Mouse (Mus musculus) limb, embryonic 14.5 days (tissue): ENCODE data around the gene Sorcs1. TPM values are rescaled to one million over a fixed set of nuclear protein-coding genes. Genes with fewer than 3 reads are reported as not detected.

ENCODE experiments used
- ATAC-seq: fragments of 200-750 bp; cut with Nextera tagmentation; 2 replicates; pipeline ENCODE4 v1.8.0; 2017; ENCODE audit warnings: low read depth, moderate number of reproducible peaks, moderate TSS enrichment; ENCODE audit not compliant: low FRiP score
- DNase-seq: peaks from one replicate; pipeline ENCODE4 v3.0.0-alpha.2; 2015; ENCODE audit warnings: low spot score
- H3K27ac ChIP-seq: fragments of 300-500 bp; sonication (generic); replicated peaks from 2 replicates; pipeline ENCODE4 v1.5.1; 2014; ENCODE audit warnings: low read depth, mild to moderate bottlenecking, low read length, moderate library complexity, mixed read lengths
- H3K27me3 ChIP-seq: fragments of 300-500 bp; sonication (generic); 2 replicates; pipeline ENCODE4 v1.6.1; 2014; ENCODE audit warnings: low read length, mixed read lengths; ENCODE audit not compliant: control insufficient read depth, insufficient read depth
- H3K36me3 ChIP-seq: fragments of 300-500 bp; sonication (generic); 2 replicates; pipeline ENCODE4 v1.6.1; 2014; ENCODE audit warnings: mild to moderate bottlenecking, low read length, moderate library complexity, mixed read lengths; ENCODE audit not compliant: control insufficient read depth, insufficient read depth
- H3K4me1 ChIP-seq: fragments of 300-500 bp; sonication (generic); 2 replicates; pipeline ENCODE4 v1.6.1; 2014; ENCODE audit warnings: antibody characterized with exemption, low read length, mixed read lengths; ENCODE audit not compliant: control insufficient read depth, insufficient read depth
- H3K4me2 ChIP-seq: fragments of 300-500 bp; sonication (generic); replicated peaks from 2 replicates; pipeline ENCODE4 v1.6.1; 2014; ENCODE audit warnings: low read depth, mild to moderate bottlenecking, low read length, moderate library complexity; ENCODE audit not compliant: severe bottlenecking
- H3K4me3 ChIP-seq: fragments of 300-500 bp; sonication (generic); replicated peaks from 2 replicates; pipeline ENCODE4 v1.5.1; 2014; ENCODE audit warnings: low read length
- H3K9ac ChIP-seq: fragments of 300-500 bp; sonication (generic); 2 replicates; pipeline ENCODE4 v1.6.1; 2014; ENCODE audit warnings: mild to moderate bottlenecking, low read depth, low read length, moderate library complexity; ENCODE audit not compliant: severe bottlenecking
- H3K9me3 ChIP-seq: fragments of 300-500 bp; sonication (generic); 2 replicates; pipeline ENCODE4 v1.6.1; 2016; ENCODE audit warnings: low read length; ENCODE audit not compliant: control insufficient read depth
- POLR2A ChIP-seq: fragments of 200-500 bp; IDR thresholded peaks from 2 replicates; pipeline ENCODE4 v1.8.0; 2012; ENCODE audit warnings: inconsistent platforms, mild to moderate bottlenecking, moderate library complexity, borderline replicate concordance; ENCODE audit not compliant: insufficient read depth, insufficient read length; ENCODE audit errors: extremely low read depth
- WGBS: fragments of 180-500 bp; shearing (Covaris S2); extraction: QIAGEN DNeasy Blood & Tissue Kit; methylation state at CpG from one replicate; pipeline ENCODE4 v1.1.7; 2014; 5-methylcytosine and 5-hydroxymethylcytosine counted together
- polyA plus RNA-seq, 2 experiments: library from polyadenylated mRNA; depleted of rRNA in 1 of 2; stranded (reverse) in 1 of 2; unstranded in 1 of 2; fragments of >200 nt; fragmentation: Nextera tagmentation in 1 of 2; extraction: Ambion mirVana in 1 of 2; gene quantifications; 2 replicates each; pipeline versions ENCODE4 v1.2.1 to v1.2.3; 2012 to 2014

Gene Sorcs1
- polyA plus RNA-seq, 2 experiments: 2.1 to 3.2 TPM

DNA sequence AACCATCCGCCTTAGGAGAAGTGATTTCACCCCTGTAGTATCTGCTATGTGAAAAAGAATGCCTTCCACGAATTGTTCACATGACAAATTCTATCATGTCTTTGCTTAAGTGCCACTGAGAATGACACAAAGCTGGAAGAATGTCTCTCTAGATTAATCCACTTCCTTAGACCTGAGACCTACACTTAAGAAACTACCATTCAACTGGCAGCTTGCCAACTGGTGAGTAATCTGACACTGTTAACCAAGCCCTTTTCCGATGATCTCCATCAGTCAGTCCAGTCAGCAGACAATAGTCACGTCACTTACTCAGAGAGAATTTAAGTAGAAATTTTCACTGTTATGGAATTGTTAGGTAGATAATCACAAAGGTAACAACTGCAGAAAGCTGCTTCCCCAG lies 74.6 kb downstream of the Sorcs1 start:
- H3K36me3 ChIP-seq: no peaks in the 10 kb centered on the region
- 49% methylated on average over 4 of the region's 4 CpGs for WGBS
- no peak for TF ChIP-seq POLR2A
- no peak overlapping the region for H3K27ac ChIP-seq
- no peak overlapping the region for H3K4me2 ChIP-seq
- H3K4me3 ChIP-seq: no peak overlapping the region
- DNase-seq (peak; percentile 45), ATAC-seq (no peak)
- H3K9ac ChIP-seq: no peak overlapping the region
- H3K27me3 ChIP-seq: no peaks in the 10 kb centered on the region
- H3K9me3 ChIP-seq: no peaks in the 10 kb centered on the region
- no peaks in the 10 kb centered on the region for H3K4me1 ChIP-seq

DNA sequence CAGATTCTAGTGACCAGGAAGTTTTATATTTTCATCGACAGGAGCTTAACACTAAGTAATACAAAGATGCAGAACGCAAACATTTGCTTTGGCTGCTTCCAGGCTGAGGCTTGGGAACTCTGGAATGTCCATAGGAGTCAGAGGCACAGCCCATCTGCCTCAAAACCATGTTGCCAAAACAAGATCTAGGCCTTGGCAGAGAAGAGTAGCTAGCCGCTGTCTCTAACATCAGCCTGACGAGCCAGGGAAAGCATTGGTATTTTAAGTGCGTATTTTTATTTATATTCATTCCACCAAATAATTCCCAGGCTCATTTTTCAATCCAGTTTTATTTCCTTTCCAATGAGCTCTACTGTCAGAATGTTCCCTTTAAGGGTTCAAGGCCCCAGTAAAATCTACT lies 75.1 kb downstream of the Sorcs1 start:
- H3K36me3 ChIP-seq: no peaks in the 10 kb centered on the region
- 84% methylated on average over 5 of the region's 5 CpGs for WGBS
- ATAC-seq: no peak
- DNase-seq: no peak
- H3K27ac ChIP-seq: no peak overlapping the region
- H3K4me2 ChIP-seq: no peak overlapping the region
- H3K27me3 ChIP-seq: no peaks in the 10 kb centered on the region
- H3K9me3 ChIP-seq: no peaks in the 10 kb centered on the region
- TF ChIP-seq POLR2A: no peak
- no peak overlapping the region for H3K4me3 ChIP-seq
- no peaks in the 10 kb centered on the region for H3K4me1 ChIP-seq
- no peak overlapping the region for H3K9ac ChIP-seq

DNA sequence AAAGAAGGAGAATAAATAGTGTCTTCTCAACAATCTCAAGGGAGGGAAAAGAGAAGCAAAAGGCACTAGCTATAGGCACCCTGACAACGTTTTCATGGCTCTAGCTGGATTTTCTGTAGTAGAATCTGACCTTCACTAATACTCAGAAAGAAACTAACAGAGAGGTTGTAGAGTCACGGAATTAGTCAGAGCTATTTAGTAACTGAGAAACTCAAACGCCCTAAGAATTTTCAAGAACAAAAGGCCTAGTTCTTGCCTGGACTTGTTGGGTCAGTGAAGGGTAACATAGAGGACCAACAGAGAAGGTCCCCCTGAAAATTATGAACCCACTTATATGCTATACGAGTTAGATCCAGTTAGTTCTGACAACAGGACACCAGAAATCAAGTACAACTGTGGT lies 81.1 kb downstream of the Sorcs1 start:
- H3K9ac ChIP-seq: no peak overlapping the region
- 76% methylated on average over 4 of the region's 4 CpGs for WGBS
- H3K4me3 ChIP-seq: no peak overlapping the region
- no peak overlapping the region for H3K4me2 ChIP-seq
- no peaks in the 10 kb centered on the region for H3K9me3 ChIP-seq
- H3K27me3 ChIP-seq: no peaks in the 10 kb centered on the region
- no peak for ATAC-seq
- no peak for TF ChIP-seq POLR2A
- 0 out of 2 replicates have a peak, but pooled peaks cover 2% of the 10 kb centered on the region for H3K4me1 ChIP-seq
- H3K27ac ChIP-seq: no peak overlapping the region
- no peaks in the 10 kb centered on the region for H3K36me3 ChIP-seq
- DNase-seq: no peak

DNA sequence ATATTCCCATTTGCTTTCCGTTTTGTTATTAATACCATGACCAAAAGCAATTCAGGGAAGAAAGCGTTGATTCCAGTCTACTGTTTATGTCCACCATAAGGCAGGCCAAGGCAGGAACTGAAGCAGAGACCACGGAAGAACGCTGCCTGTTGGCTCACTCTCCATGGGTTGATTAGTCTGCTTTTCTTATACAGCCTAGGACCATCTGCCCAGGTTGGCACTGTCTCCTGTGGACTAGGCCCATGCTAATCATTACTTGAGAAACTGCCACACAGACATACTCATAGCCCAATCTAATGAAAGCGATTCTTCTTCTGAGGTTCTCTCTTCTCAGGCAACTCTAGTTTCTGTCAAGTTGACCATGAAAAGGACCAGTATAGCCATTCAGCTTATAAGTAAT lies 92.3 kb downstream of the Sorcs1 start:
- H3K9me3 ChIP-seq: no peaks in the 10 kb centered on the region
- no peak overlapping the region for H3K4me2 ChIP-seq
- H3K27ac ChIP-seq: no peak overlapping the region
- WGBS: 90% methylated on average over 5 of the region's 5 CpGs
- no peak overlapping the region for H3K4me3 ChIP-seq
- H3K9ac ChIP-seq: no peak overlapping the region
- ATAC-seq (no peak), DNase-seq (no peak)
- no peaks in the 10 kb centered on the region for H3K36me3 ChIP-seq
- no peaks in the 10 kb centered on the region for H3K4me1 ChIP-seq
- no peak for TF ChIP-seq POLR2A
- no peaks in the 10 kb centered on the region for H3K27me3 ChIP-seq

DNA sequence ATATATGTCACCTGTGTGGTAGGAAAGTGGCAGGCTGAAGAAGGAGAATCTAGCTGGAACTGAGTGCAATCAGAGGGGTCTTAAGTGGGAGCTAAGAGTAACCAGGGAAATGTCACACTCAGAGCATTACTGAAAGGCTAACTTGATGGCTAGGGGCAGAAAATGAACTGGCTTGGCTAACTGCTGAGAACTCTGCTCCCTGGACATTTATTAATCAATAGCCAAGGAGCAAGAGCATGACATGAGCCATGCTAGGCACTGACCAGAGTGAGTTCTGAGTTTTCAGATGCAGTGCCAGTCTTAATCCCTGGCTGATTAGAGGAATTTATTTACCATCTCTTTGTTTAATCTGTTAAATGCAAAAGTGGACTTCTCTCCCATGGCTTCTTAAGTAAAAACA lies 95.5 kb downstream of the Sorcs1 start:
- no peak for TF ChIP-seq POLR2A
- H3K4me1 ChIP-seq: no peaks in the 10 kb centered on the region
- no peak overlapping the region for H3K4me2 ChIP-seq
- H3K9me3 ChIP-seq: no peaks in the 10 kb centered on the region
- no peak overlapping the region for H3K27ac ChIP-seq
- DNase-seq: no peak
- no peak for ATAC-seq
- H3K9ac ChIP-seq: no peak overlapping the region
- no peaks in the 10 kb centered on the region for H3K36me3 ChIP-seq
- H3K27me3 ChIP-seq: no peaks in the 10 kb centered on the region
- no peak overlapping the region for H3K4me3 ChIP-seq

DNA sequence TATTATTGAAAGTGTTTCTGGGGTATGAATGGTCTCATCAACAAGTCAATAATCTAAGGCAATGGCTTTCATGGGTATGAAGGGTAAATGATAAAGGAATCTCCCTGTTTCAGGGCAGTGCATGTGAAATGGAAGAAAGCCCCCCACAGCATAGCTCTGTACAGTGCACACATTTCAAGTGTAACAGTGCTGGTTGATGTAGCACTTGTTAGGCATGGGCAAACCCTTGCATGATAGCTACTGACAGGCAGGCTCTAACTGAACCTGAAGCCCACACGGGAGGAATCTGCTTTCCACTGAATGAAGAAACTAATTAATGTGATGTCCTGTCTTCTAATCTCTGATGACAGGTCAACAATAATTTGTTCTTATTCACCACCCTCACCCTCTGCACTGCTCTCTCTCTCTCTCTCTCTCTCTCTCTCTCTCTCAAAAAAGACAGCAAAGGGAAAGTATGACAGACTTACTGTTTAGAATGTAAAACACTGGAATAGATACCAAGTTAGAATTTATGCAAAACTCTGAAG lies 108.7 kb downstream of the Sorcs1 start:
- Histone ChIP-seq H3K4me3 (no peak overlapping the region), H3K4me2 (no peak overlapping the region), H3K4me1 (no peaks in the 10 kb centered on the region), H3K27ac (no peak overlapping the region), H3K9ac (no peak overlapping the region), H3K27me3 (no peaks in the 10 kb centered on the region), H3K36me3 (no peaks in the 10 kb centered on the region), H3K9me3 (no peaks in the 10 kb centered on the region)
- ATAC-seq (no peak), DNase-seq (no peak)
- no peak for TF ChIP-seq POLR2A
- 78% methylated on average over 1 of the region's 1 CpGs for WGBS
